Mouse (Mus musculus): ENCODE measurements around the gene Adamtsl3. TPM values are rescaled to one million over a fixed set of nuclear protein-coding genes. Genes with fewer than 3 reads are reported as not detected.
A peak's percentile ranks its signal among the peaks of the same experiment; 100 is the strongest.

Gene Adamtsl3
- polyA plus RNA-seq, 1 experiment from 2014 or later, result not detected

DNA sequence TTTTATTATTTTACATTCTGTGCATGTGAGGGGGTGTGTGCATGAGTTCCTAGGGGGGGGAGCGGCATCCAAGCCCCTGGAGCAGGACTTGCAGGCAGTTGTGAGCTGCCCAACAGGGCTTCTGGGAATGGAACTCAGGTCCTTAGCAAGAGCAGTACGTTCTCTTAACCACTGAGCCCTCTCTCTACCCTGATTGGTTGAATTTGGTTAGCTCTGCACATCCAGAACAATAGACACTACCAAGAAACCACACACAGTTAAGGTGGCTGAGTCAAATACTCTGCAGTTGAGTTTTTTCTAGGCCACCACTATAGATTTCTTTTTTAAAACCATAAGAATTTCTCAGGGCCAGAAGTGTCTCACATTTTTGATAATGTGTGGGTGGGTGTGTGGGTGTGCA is 158.7 kb downstream of the Adamtsl3 start:
- Histone ChIP-seq H3K9me3 (replicated peaks) (no peaks in the 10 kb centered on the region), H3K4me3 (no peak overlapping the region), H3K4me1 (no peaks in the 10 kb centered on the region), H3K27ac (replicated peaks) (no peak overlapping the region), H3K27me3 (ENCODE audit: low read depth, poor library complexity, severe bottlenecking) (no peaks in the 10 kb centered on the region), H3K36me3 (no peaks in the 10 kb centered on the region)
- DNase-seq (ENCODE audit: low spot score), result no peak
- WGBS, result 80% methylated on average over 2 of the region's 2 CpGs

DNA sequence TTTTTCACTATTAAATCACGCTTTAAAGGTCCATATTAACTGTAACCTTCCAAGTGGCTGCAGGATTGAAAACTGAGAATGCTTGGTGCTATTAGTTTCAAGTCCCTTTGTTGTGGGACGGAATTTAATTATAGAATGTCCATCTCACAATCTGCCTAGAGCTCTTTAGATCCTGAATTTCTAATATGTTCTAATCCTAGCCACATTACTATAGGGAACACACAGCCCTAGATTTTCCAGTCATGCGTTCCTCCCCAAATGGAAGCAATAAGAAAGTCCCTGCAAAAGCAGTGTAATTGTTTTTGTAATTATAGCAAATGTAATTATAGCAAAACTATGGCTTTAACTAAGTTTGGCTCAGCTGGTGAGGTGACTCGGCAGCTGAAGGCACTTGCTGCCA is 161.6 kb downstream of the Adamtsl3 start:
- no peak for DNase-seq (ENCODE audit: low spot score)
- WGBS, result 76% methylated on average over 4 of the region's 4 CpGs

DNA sequence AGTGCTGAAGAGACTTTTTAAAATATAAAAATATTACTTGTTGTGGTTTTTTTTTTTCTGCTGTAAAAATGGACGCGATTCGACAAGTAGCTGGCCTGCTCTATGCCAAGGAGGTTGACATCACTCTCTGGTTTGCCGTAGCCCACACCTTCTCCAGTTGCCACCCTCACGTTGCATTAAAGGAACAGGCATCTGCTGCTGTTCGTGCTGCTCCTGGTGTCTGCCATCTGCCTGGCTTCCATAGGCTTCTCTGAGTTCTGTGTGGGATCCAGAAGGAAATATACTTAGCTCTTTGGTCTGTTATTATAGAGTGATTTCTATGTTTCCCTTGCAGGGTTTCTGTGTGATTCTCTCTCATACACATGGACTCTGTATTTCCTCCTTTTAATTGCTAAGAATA is 165.8 kb downstream of the Adamtsl3 start:
- peaks cover 3% of the 10 kb centered on the region; the same call in 1 of the 2 replicates for H3K4me1 ChIP-seq
- no peak overlapping the region for H3K27ac ChIP-seq (replicated peaks)
- no peaks in the 10 kb centered on the region for H3K9me3 ChIP-seq (replicated peaks)
- H3K4me3 ChIP-seq, result no peak overlapping the region
- 93% methylated on average over 6 of the region's 6 CpGs for WGBS
- no peaks in the 10 kb centered on the region for H3K27me3 ChIP-seq (ENCODE audit: low read depth, poor library complexity, severe bottlenecking)
- no peaks in the 10 kb centered on the region for H3K36me3 ChIP-seq
- DNase-seq (ENCODE audit: low spot score), result no peak

More for the DNA sequence above, 161.6 kb downstream of the Adamtsl3 start:
- H3K4me1 ChIP-seq, result no peaks in the 10 kb centered on the region
- no peak overlapping the region for H3K4me3 ChIP-seq
- no peak overlapping the region for H3K27ac ChIP-seq (replicated peaks)
- no peaks in the 10 kb centered on the region for H3K27me3 ChIP-seq (ENCODE audit: low read depth, poor library complexity, severe bottlenecking)
- no peaks in the 10 kb centered on the region for H3K36me3 ChIP-seq
- no peaks in the 10 kb centered on the region for H3K9me3 ChIP-seq (replicated peaks)

DNA sequence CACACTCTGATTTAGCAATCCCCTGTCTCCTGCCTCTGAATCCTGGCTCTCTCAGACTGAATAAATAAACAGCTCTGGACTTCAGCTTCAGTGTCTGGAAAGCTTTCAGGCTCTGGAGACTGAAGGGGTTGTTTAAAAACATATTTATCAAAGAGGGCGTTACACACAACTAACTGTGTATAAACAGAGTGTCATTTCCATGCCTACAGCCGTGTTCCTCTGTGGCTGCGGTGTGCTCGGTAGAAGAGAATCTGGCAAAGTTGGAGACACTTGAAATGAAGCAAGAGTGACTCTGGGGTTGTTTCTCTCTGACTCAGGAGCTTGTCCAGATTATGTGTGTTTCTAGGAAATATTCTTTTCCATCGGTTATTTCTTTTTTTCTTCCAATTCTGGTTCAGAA is 167.0 kb downstream of the Adamtsl3 start:
- no peaks in the 10 kb centered on the region for H3K9me3 ChIP-seq (replicated peaks)
- no peak overlapping the region for H3K4me3 ChIP-seq
- 83% methylated on average over 5 of the region's 5 CpGs for WGBS
- no peak overlapping the region for H3K27ac ChIP-seq (replicated peaks)
- H3K36me3 ChIP-seq, result no peaks in the 10 kb centered on the region
- H3K4me1 ChIP-seq, result peaks cover 3% of the 10 kb centered on the region; the same call in 1 of the 2 replicates
- H3K27me3 ChIP-seq (ENCODE audit: low read depth, poor library complexity, severe bottlenecking), result no peaks in the 10 kb centered on the region
- no peak for DNase-seq (ENCODE audit: low spot score)

DNA sequence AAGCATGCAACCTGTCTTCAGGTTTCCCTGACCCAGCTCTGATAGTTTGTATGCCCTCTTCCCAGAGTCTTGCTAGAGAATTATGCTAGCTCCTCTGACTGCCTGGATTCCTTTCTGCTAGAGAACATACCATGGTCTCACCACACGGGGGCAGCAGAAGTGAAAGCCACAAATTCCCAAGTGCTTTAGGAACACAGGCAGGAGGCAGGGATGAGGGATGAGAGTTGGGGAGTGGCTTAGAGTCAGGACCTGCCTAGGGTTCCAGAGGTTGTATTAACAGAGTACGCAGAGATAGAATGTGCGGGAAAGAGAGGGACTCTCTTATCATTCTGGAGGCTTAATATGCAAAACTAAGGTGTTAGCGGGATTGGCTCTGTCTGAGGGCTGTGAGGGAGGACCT is 168.6 kb downstream of the Adamtsl3 start:
- peak; percentile 65 for DNase-seq (ENCODE audit: low spot score)
- 18% methylated on average over 4 of the region's 4 CpGs for WGBS
- no peak overlapping the region for H3K4me3 ChIP-seq
- no peaks in the 10 kb centered on the region for H3K27me3 ChIP-seq (ENCODE audit: low read depth, poor library complexity, severe bottlenecking)
- no peak overlapping the region for H3K27ac ChIP-seq (replicated peaks)
- peaks cover 3% of the 10 kb centered on the region; the same call in 1 of the 2 replicates for H3K4me1 ChIP-seq
- no peaks in the 10 kb centered on the region for H3K9me3 ChIP-seq (replicated peaks)
- H3K36me3 ChIP-seq, result no peaks in the 10 kb centered on the region

DNA sequence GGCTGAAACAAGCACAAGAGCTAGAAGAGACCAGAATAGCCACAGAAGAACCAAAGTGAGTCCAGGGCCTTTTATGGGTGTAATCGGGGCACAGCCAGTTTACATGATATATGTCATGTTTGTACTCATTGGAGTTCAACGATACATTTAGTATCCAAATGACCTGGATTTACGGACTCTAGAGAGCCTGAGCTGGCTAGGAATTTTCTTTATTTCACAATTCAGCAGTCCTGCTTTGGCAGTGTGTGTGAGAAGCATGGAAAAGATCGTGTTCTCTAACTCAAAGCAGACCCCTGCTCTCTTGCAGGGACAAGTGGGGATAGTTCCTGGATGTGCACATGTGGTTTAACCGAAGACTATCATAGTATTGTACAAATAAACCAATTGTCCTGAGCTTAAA is 195.1 kb downstream of the Adamtsl3 start:
- H3K27me3 ChIP-seq (ENCODE audit: low read depth, poor library complexity, severe bottlenecking), result no peaks in the 10 kb centered on the region
- 90% methylated on average over 5 of the region's 5 CpGs for WGBS
- no peak overlapping the region for H3K27ac ChIP-seq (replicated peaks)
- no peak for DNase-seq (ENCODE audit: low spot score)
- H3K9me3 ChIP-seq (replicated peaks), result no peaks in the 10 kb centered on the region
- H3K4me1 ChIP-seq, result no peaks in the 10 kb centered on the region
- H3K36me3 ChIP-seq, result no peaks in the 10 kb centered on the region
- no peak overlapping the region for H3K4me3 ChIP-seq

DNA sequence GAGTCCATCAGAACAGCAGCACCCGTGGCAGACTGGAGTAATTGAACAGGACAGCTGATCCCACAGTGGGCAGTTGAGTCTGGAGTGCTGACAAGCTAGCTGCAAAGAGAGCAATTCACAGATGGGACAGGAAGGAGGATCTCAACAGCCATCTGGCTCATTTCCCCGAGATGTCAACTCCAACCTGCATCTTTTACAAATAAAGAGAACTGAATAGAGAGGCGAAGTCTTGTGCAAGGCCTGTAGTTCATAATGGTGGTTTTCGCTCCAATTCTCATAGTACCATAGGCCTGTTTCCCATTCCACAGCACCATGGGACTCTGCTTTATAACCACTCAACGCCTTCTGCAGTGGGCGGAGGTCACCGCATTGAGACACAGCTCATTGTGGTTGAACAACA is 195.9 kb downstream of the Adamtsl3 start:
- H3K4me1 ChIP-seq, result no peaks in the 10 kb centered on the region
- H3K27ac ChIP-seq (replicated peaks), result no peak overlapping the region
- no peak overlapping the region for H3K4me3 ChIP-seq
- DNase-seq (ENCODE audit: low spot score), result no peak
- WGBS, result 88% methylated on average over 7 of the region's 7 CpGs
- H3K9me3 ChIP-seq (replicated peaks), result no peaks in the 10 kb centered on the region
- no peaks in the 10 kb centered on the region for H3K36me3 ChIP-seq
- H3K27me3 ChIP-seq (ENCODE audit: low read depth, poor library complexity, severe bottlenecking), result no peaks in the 10 kb centered on the region

DNA sequence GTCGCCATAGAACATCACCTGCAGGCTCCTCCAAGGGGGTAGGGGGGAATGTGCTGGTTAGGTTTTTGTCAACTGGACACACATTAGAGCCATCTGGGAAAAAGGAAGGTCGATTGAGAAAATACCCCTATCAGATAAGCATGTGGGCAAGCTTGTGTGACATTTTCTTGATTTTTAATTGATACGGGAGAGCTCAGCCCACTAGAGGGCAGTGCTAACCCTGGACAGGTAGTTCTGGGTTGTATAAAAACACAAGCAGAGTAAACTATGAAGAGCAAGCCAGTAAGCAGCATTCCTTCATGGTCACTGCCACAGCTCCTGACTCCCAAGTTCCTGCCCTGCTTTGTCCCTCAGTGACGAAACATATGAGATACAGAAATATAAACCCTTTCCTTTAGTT is 197.7 kb downstream of the Adamtsl3 start:
- Histone ChIP-seq H3K27ac (replicated peaks) (no peak overlapping the region), H3K4me1 (no peaks in the 10 kb centered on the region), H3K27me3 (ENCODE audit: low read depth, poor library complexity, severe bottlenecking) (no peaks in the 10 kb centered on the region), H3K36me3 (no peaks in the 10 kb centered on the region), H3K4me3 (no peak overlapping the region), H3K9me3 (replicated peaks) (no peaks in the 10 kb centered on the region)
- 69% methylated on average over 4 of the region's 4 CpGs for WGBS
- DNase-seq (ENCODE audit: low spot score), result no peak

DNA sequence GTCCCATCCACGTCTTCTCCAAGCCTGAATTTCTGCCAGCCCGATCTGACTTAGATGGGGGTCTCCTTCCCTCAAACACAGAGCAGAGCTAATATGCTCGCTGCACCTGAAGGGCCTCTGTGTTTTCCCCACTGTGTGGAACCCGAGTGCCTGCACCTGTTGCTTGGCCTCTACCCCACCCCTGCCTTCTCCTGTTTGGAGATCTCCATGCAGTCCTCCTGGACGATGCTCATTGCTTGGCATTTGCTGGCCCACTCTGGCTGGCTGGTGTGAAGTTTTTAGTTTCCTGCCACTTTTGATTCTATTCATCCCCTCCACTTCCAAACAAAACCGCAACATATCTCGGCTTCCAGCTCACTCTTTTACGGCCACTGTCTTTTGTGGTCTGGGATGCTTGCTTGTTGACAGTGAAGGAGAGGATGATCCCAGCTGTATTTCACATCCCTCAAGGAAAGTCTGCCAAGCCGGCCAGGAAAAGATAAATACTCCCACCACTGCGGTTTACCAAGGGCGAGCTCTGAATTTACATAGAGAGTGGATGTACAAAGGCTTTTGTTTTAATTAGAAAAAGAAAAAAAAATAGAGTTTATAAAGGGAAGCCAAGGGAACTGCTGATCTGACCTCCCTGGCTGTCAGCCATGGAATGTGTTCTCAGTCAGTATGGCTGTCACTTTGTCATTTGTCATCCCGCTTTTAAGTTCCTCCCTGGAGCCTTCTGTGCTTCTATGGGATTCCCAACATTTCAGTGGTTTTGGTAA is 198.4 kb downstream of the Adamtsl3 start:
- no peaks in the 10 kb centered on the region for H3K27me3 ChIP-seq (ENCODE audit: low read depth, poor library complexity, severe bottlenecking)
- DNase-seq (ENCODE audit: low spot score), result no peak
- no peak overlapping the region for H3K4me3 ChIP-seq
- H3K4me1 ChIP-seq, result no peaks in the 10 kb centered on the region
- H3K36me3 ChIP-seq, result no peaks in the 10 kb centered on the region
- H3K9me3 ChIP-seq (replicated peaks), result no peaks in the 10 kb centered on the region
- no peak overlapping the region for H3K27ac ChIP-seq (replicated peaks)
- 86% methylated on average over 12 of the region's 12 CpGs for WGBS

DNA sequence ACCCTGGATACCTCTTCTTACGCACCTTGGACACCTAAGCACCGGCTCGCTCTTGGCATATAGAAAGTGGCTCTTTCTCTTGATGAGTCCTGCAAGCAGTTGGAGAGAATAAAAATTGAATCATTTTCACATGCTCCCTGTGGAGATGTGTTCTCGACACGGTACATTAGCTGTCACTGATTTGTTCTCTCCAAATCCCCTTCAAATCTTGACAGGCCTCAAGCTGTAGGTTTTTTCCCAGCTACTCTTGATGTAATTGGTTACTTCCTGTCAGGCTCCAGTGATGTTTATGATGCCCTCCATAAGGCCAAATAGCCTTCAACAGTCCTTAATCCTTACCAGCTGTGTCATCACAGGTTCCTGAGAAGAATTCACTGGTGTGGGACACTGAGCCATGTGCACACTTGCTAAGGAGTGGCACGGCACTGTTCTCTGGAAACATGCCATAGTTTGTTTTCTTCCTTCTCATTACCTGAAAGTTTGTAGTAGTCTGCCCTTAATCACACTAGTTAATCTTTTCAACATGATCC is 209.0 kb downstream of the Adamtsl3 start:
- Histone ChIP-seq H3K27me3 (ENCODE audit: low read depth, poor library complexity, severe bottlenecking) (no peaks in the 10 kb centered on the region), H3K4me3 (no peak overlapping the region), H3K4me1 (no peaks in the 10 kb centered on the region; the same call in 1 of the 2 replicates), H3K27ac (replicated peaks) (no peak overlapping the region), H3K36me3 (no peaks in the 10 kb centered on the region), H3K9me3 (replicated peaks) (no peaks in the 10 kb centered on the region)
- 84% methylated on average over 6 of the region's 6 CpGs for WGBS
- DNase-seq (ENCODE audit: low spot score), result no peak

DNA sequence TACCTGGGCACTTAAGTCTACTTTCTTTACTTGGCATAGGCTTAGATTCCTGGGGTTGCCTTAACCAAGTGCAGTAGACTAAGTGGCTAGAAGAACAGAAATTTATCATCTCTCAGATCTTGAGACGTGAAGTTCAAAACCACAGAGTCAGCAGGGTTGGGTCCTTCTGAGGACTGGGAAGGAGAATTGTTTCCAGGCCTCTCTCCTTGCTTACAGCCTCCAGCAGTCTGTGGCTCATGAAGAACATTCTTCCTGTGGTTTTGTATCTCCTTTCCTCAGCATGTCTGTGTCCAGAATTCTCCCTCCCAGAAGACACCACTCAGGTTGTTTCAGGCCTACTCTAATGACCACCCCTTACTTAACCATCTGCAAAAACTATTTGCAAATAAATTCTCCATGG is 216.5 kb downstream of the Adamtsl3 start:
- no peaks in the 10 kb centered on the region for H3K9me3 ChIP-seq (replicated peaks)
- H3K36me3 ChIP-seq, result no peaks in the 10 kb centered on the region
- H3K27ac ChIP-seq (replicated peaks), result no peak overlapping the region
- H3K27me3 ChIP-seq (ENCODE audit: low read depth, poor library complexity, severe bottlenecking), result no peaks in the 10 kb centered on the region
- 79% methylated on average over 1 of the region's 1 CpGs for WGBS
- no peak overlapping the region for H3K4me3 ChIP-seq
- no peaks in the 10 kb centered on the region; the same call in 1 of the 2 replicates for H3K4me1 ChIP-seq
- DNase-seq (ENCODE audit: low spot score), result no peak

DNA sequence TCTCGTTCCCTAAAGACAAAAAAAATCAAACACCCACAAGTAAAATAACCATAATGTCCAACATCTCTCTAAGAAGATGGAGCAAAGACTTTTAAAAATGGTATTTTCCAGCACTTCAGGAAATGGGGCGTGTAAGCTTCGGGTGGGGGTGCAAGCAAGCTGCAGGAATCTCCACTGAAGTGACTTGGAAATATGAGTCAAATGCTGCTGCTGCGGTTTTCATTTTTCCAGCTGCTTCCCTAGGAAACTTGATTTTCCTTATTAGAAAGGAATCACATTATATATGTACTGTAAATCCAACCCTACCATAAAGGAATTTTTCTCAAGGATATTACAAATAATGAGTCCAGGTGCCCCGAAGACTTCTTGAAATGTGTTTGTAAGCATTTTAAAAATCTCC is 220.3 kb downstream of the Adamtsl3 start:
- no peak for DNase-seq (ENCODE audit: low spot score)
- no peaks in the 10 kb centered on the region for H3K27me3 ChIP-seq (ENCODE audit: low read depth, poor library complexity, severe bottlenecking)
- WGBS, result 84% methylated on average over 5 of the region's 5 CpGs
- H3K27ac ChIP-seq (replicated peaks), result no peak overlapping the region
- no peaks in the 10 kb centered on the region for H3K9me3 ChIP-seq (replicated peaks)
- H3K4me1 ChIP-seq, result no peaks in the 10 kb centered on the region
- no peaks in the 10 kb centered on the region for H3K36me3 ChIP-seq
- no peak overlapping the region for H3K4me3 ChIP-seq

DNA sequence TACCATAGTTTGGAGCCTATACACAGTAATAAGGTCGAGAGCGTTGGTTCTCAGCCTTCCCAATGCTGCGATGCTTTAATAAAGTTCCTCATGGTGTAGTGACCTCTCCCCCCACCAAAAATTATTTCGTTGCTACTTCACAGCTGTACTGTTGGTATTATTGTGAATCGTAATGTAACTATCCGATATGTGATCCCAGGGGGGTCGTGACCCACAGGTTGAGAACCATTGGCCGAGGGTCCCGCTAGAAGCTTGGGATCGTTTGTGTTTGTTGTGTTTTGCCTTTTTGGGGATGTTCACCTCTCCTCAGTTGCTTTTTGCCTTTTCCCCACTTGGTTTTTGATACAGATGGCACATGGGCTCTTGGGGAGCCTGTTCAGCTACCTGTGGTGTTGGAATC is 220.9 kb downstream of the Adamtsl3 start:
- H3K4me1 ChIP-seq, result no peaks in the 10 kb centered on the region
- 92% methylated on average over 10 of the region's 10 CpGs for WGBS
- no peaks in the 10 kb centered on the region for H3K27me3 ChIP-seq (ENCODE audit: low read depth, poor library complexity, severe bottlenecking)
- no peaks in the 10 kb centered on the region for H3K9me3 ChIP-seq (replicated peaks)
- no peak overlapping the region for H3K4me3 ChIP-seq
- H3K27ac ChIP-seq (replicated peaks), result no peak overlapping the region
- no peak for DNase-seq (ENCODE audit: low spot score)
- no peaks in the 10 kb centered on the region for H3K36me3 ChIP-seq

All from midbrain, embryonic 10.5 days (tissue).